Mouse (Mus musculus) heart, adult 2 months (tissue): ENCODE measurements around the gene Olfr564. TPM values are rescaled to one million over a fixed set of nuclear protein-coding genes. Genes with fewer than 3 reads are reported as not detected.

Experiments used
- DNase-seq, 2 experiments: peaks; one replicate each; pipeline ENCODE4 v3.0.0; 2021
- H3K27ac ChIP-seq: fragments of 200-600 bp; 2 replicates; pipeline ENCODE4 v1.8.1; 2022
- H3K27me3 ChIP-seq: fragments of 200-500 bp; 2 replicates; pipeline ENCODE4 v1.6.1; 2012; ENCODE audit warnings: mild to moderate bottlenecking, low read length, inconsistent platforms, mixed read lengths; ENCODE audit not compliant: control insufficient read depth, insufficient read depth
- H3K36me3 ChIP-seq: fragments of 200-500 bp; 2 replicates; pipeline ENCODE4 v1.6.1; 2012; ENCODE audit warnings: low read length, inconsistent platforms; ENCODE audit not compliant: control insufficient read depth, insufficient read depth
- H3K4me1 ChIP-seq: fragments of 200-500 bp; 2 replicates; pipeline ENCODE4 v1.6.1; 2011; ENCODE audit warnings: low read length; ENCODE audit not compliant: control insufficient read depth, insufficient read depth
- H3K4me3 ChIP-seq: fragments of 200-600 bp; 2 replicates; pipeline ENCODE4 v1.8.1; 2022
- H3K79me2 ChIP-seq: fragments of 200-500 bp; replicated peaks from 2 replicates; pipeline ENCODE4 v1.6.1; 2012; ENCODE audit warnings: mild to moderate bottlenecking, inconsistent platforms, low read length, moderate library complexity, mixed read lengths; ENCODE audit not compliant: control insufficient read depth, insufficient read depth
- H3K9ac ChIP-seq: fragments of 200-500 bp; 2 replicates; pipeline ENCODE4 v1.6.1; 2012; ENCODE audit warnings: low read depth, mild to moderate bottlenecking, control low read depth, inconsistent platforms, low read length, mixed read lengths
- CTCF ChIP-seq: fragments of 200-600 bp; IDR thresholded peaks from 2 replicates; pipeline ENCODE4 v1.8.1; 2022; ENCODE audit warnings: antibody characterized with exemption, mild to moderate bottlenecking, moderate library complexity
- EP300 ChIP-seq: fragments of 200-500 bp; IDR thresholded peaks from 2 replicates; pipeline ENCODE4 v1.6.1; 2011; ENCODE audit warnings: low read depth, low read length, control low read depth; ENCODE audit not compliant: insufficient read depth
- POLR2A ChIP-seq: fragments of 200-500 bp; IDR thresholded peaks from 2 replicates; pipeline ENCODE4 v1.6.1; 2011; ENCODE audit warnings: mild to moderate bottlenecking, low read depth, low read length, control low read depth; ENCODE audit not compliant: insufficient read depth
- WGBS: fragments of 180-500 bp; shearing (Covaris S2); methylation state at CpG from one replicate; pipeline ENCODE4 v1.1.7; 2018; 5-methylcytosine and 5-hydroxymethylcytosine counted together
- intact Hi-C: fragments of 180-260 bp; cut with DNase I; formaldehyde crosslinking; loops from one replicate; pipeline ENCODE4 v1.15.1; 2025
- long read RNA-seq: library from polyadenylated mRNA; stranded (forward); transcript quantifications from one replicate; pipeline ENCODE4 v2.0.0, GENCODE M21; 2021
- polyA plus RNA-seq: library from polyadenylated mRNA; depleted of rRNA; stranded (reverse); fragments of >200 nt; gene quantifications from 2 replicates; pipeline ENCODE4 v1.2.3, GENCODE M21; 2012; rRNA removed
- total RNA-seq, 2 experiments: library from RNA; stranded (reverse); gene quantifications; 2 replicates each; pipeline ENCODE4 v1.2.3; 2021

The Olfr564 gene
- not detected for total RNA-seq
- not detected in 2 replicates for polyA plus RNA-seq
- long read RNA-seq: 0 reads

DNA sequence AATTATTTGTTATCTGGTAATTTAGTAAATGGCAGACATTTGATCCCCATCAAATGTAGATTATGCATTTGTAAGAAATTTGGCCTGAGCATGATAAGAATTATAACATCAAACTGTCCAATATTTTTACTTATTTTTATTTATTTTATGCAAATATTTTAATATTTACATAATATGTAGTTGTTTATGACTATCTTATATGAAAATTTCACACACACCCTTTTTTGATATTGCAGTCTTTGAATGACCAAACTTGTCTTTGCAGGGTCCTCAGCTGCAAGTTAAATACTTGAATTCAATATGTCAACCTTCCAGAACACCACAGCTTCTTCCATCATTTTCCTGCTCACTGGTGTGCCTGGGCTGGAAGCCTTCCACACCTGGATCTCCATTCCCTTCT, at the start of gene Olfr564:
Gene Olfr564 (plus strand): TSS at position 301 of the 400 bp plus-strand sequence.
- Histone ChIP-seq H3K79me2 (no peaks in the 10 kb centered on the region), H3K4me1 (no peaks in the 10 kb centered on the region), H3K4me3 (no peak within 1 kb of the TSS), H3K27ac (no peak within 1 kb of the TSS), H3K9ac (no peak within 1 kb of the TSS), H3K36me3 (no peaks in the 10 kb centered on the region), H3K27me3 (no peaks in the 10 kb centered on the region)
- intact Hi-C loops: no loop called here
- TF ChIP-seq CTCF: no peak
- no peak for TF ChIP-seq EP300
- no peak for TF ChIP-seq POLR2A
- DNase-seq: no peak

DNA sequence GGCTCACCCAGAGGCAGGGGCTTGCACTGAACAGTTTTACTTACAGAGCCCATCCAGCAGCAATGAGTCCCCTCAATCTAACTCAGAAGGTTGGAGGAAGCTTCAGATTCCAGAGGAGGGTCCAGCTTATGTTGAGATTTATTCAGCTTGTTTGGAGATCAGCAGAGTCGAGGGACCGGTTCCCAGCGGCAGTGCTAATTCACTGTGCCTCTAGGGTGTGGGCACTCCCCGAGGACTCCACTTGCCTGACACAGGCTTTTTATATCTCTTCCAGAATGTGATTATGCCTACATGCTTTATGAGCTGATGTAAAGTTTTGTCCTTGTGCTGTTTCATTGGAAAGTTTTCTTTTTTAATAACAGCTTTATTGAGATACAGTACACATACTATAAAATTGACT, 44.0 kb upstream of the Olfr564 start, which contains the start of the genes Olfr560 and Olfr78:
Gene Olfr560 (minus strand): TSS at position 101 of the 400 bp plus-strand sequence.
Gene Olfr78 (minus strand): TSS at position 206 of the 400 bp plus-strand sequence.
- Histone ChIP-seq H3K27me3 (no peaks in the 10 kb centered on the region), H3K27ac (no peak within 1 kb of the TSS), H3K4me3 (no peak within 1 kb of the TSS), H3K9ac (no peak within 1 kb of the TSS), H3K4me1 (no peaks in the 10 kb centered on the region), H3K79me2 (no peaks in the 10 kb centered on the region), H3K36me3 (no peaks in the 10 kb centered on the region)
- TF ChIP-seq POLR2A (no peak), CTCF (no peak), EP300 (no peak)
- 61% methylated on average over 4 of the region's 4 CpGs for WGBS
- no peak for DNase-seq
- intact Hi-C loops: loop anchor here (10.0 kb wide), 1 partner anchor 94 kb away; the partner anchor contains the start of gene Olfr556

DNA sequence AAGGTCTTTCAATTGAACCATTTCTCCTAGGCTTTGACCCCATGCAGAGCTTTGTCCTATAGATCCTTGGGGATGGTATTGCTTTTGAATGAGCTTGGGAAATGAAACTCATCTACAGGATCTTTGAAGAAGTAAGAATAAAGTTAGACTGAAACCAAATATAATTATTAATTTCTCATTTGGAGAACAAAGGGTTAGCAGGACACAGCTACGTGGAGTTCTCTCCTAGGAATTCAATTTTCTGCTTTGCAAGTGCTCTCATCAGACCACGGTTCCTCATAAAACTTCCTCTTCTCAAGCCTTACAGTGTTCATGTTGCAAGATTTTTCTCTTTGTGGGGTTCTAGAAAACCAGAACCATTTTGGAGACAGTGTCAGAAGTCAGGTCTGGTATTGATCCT, 32.4 kb upstream of the Olfr564 start, which contains the start of gene Olfr561:
Gene Olfr561 (plus strand): TSS at position 301 of the 400 bp plus-strand sequence.
- H3K79me2 ChIP-seq: no peaks in the 10 kb centered on the region
- WGBS: 42% methylated on average over 2 of the region's 2 CpGs
- no peaks in the 10 kb centered on the region for H3K36me3 ChIP-seq
- no peak within 1 kb of the TSS for H3K27ac ChIP-seq
- no peak for DNase-seq
- H3K9ac ChIP-seq: no peak within 1 kb of the TSS
- intact Hi-C loops: no loop called here
- H3K27me3 ChIP-seq: no peaks in the 10 kb centered on the region
- H3K4me1 ChIP-seq: no peaks in the 10 kb centered on the region
- no peak within 1 kb of the TSS for H3K4me3 ChIP-seq
- TF ChIP-seq CTCF (no peak), EP300 (no peak), POLR2A (no peak)

Other genes with a start within 250 kb of the Olfr564 start
- gene Trim21, start 238.0 kb upstream of the Olfr564 start, total RNA-seq: 1 to 10 TPM; 3.7 to 6.1 TPM
- 3.7 and 6.2 TPM in 2 replicates for gene Trim21, start 238.0 kb upstream of the Olfr564 start, polyA plus RNA-seq
- under 1 TPM in 1 of 2 experiments, not detected in 1; 0.07 TPM for gene Olfr550, start 232.0 kb upstream of the Olfr564 start, total RNA-seq
- gene Olfr550, start 232.0 kb upstream of the Olfr564 start, polyA plus RNA-seq: 0.56 and 0.86 TPM in 2 replicates
- not detected for gene Olfr551, start 211.6 kb upstream of the Olfr564 start, total RNA-seq
- not detected in 2 replicates for gene Olfr551, start 211.6 kb upstream of the Olfr564 start, polyA plus RNA-seq
- gene Olfr552, start 205.7 kb upstream of the Olfr564 start, total RNA-seq: under 1 TPM; 0.13 to 0.20 TPM
- gene Olfr552, start 205.7 kb upstream of the Olfr564 start, polyA plus RNA-seq: not detected in 2 replicates
- gene Olfr553, start 185.3 kb upstream of the Olfr564 start, total RNA-seq: not detected
- not detected in 2 replicates for gene Olfr553, start 185.3 kb upstream of the Olfr564 start, polyA plus RNA-seq
- gene Olfr554, start 165.0 kb upstream of the Olfr564 start, total RNA-seq: not detected
- not detected in 2 replicates for gene Olfr554, start 165.0 kb upstream of the Olfr564 start, polyA plus RNA-seq
- not detected for gene Olfr555, start 144.7 kb upstream of the Olfr564 start, total RNA-seq
- not detected in 2 replicates for gene Olfr555, start 144.7 kb upstream of the Olfr564 start, polyA plus RNA-seq
- not detected for gene Olfr556, start 138.6 kb upstream of the Olfr564 start, total RNA-seq
- not detected in 2 replicates for gene Olfr556, start 138.6 kb upstream of the Olfr564 start, polyA plus RNA-seq
- gene Trim68, start 116.2 kb upstream of the Olfr564 start, total RNA-seq: 1 to 10 TPM; 8.1 to 9.5 TPM
- 20.4 and 33.3 TPM in 2 replicates for gene Trim68, start 116.2 kb upstream of the Olfr564 start, polyA plus RNA-seq
- not detected for gene Olfr557, start 107.6 kb upstream of the Olfr564 start, total RNA-seq
- gene Olfr557, start 107.6 kb upstream of the Olfr564 start, polyA plus RNA-seq: not detected in 2 replicates
- gene Olfr558, start 101.3 kb upstream of the Olfr564 start, total RNA-seq: 1 to 10 TPM; 3.0 to 3.8 TPM
- 3.5 and 8.4 TPM in 2 replicates for gene Olfr558, start 101.3 kb upstream of the Olfr564 start, polyA plus RNA-seq
- not detected for gene Olfr33, start 84.4 kb upstream of the Olfr564 start, total RNA-seq
- 0.33 TPM in 1 of 2 replicates, not detected in the other for gene Olfr33, start 84.4 kb upstream of the Olfr564 start, polyA plus RNA-seq
- gene Olfr559, start 76.0 kb upstream of the Olfr564 start, total RNA-seq: not detected
- not detected in 2 replicates for gene Olfr559, start 76.0 kb upstream of the Olfr564 start, polyA plus RNA-seq
- gene Olfr560, start 44.1 kb upstream of the Olfr564 start, total RNA-seq: not detected
- 0.20 TPM in 2 replicates for gene Olfr560, start 44.1 kb upstream of the Olfr564 start, polyA plus RNA-seq
- gene Olfr78, start 44.0 kb upstream of the Olfr564 start, total RNA-seq: under 1 TPM; 0.57 to 0.86 TPM
- gene Olfr78, start 44.0 kb upstream of the Olfr564 start, polyA plus RNA-seq: 6.2 and 12.7 TPM in 2 replicates
- gene Olfr561, start 32.3 kb upstream of the Olfr564 start, total RNA-seq: not detected
- not detected in 2 replicates for gene Olfr561, start 32.3 kb upstream of the Olfr564 start, polyA plus RNA-seq
- gene Olfr566, start 55.3 kb downstream of the Olfr564 start, total RNA-seq: not detected
- not detected in 2 replicates for gene Olfr566, start 55.3 kb downstream of the Olfr564 start, polyA plus RNA-seq
- gene Olfr568, start 73.6 kb downstream of the Olfr564 start, total RNA-seq: not detected
- not detected in 2 replicates for gene Olfr568, start 73.6 kb downstream of the Olfr564 start, polyA plus RNA-seq
- not detected for gene Olfr569, start 87.4 kb downstream of the Olfr564 start, total RNA-seq
- gene Olfr569, start 87.4 kb downstream of the Olfr564 start, polyA plus RNA-seq: not detected in 2 replicates
- gene Olfr570, start 91.1 kb downstream of the Olfr564 start, total RNA-seq: not detected
- not detected in 2 replicates for gene Olfr570, start 91.1 kb downstream of the Olfr564 start, polyA plus RNA-seq
- gene Olfr571, start 114.1 kb downstream of the Olfr564 start, total RNA-seq: not detected
- not detected in 2 replicates for gene Olfr571, start 114.1 kb downstream of the Olfr564 start, polyA plus RNA-seq
- not detected for gene Olfr572, start 120.9 kb downstream of the Olfr564 start, total RNA-seq
- not detected in 2 replicates for gene Olfr572, start 120.9 kb downstream of the Olfr564 start, polyA plus RNA-seq
- not detected for gene Olfr573-ps1, start 139.1 kb downstream of the Olfr564 start, total RNA-seq
- gene Olfr573-ps1, start 139.1 kb downstream of the Olfr564 start, polyA plus RNA-seq: not detected in 2 replicates
- not detected for gene Olfr574, start 145.0 kb downstream of the Olfr564 start, total RNA-seq
- gene Olfr574, start 145.0 kb downstream of the Olfr564 start, polyA plus RNA-seq: not detected in 2 replicates
- not detected for gene Olfr575, start 155.3 kb downstream of the Olfr564 start, total RNA-seq
- not detected in 2 replicates for gene Olfr575, start 155.3 kb downstream of the Olfr564 start, polyA plus RNA-seq
- gene Olfr576, start 159.2 kb downstream of the Olfr564 start, total RNA-seq: not detected
- not detected in 2 replicates for gene Olfr576, start 159.2 kb downstream of the Olfr564 start, polyA plus RNA-seq
- not detected for gene Olfr577, start 172.5 kb downstream of the Olfr564 start, total RNA-seq
- not detected in 2 replicates for gene Olfr577, start 172.5 kb downstream of the Olfr564 start, polyA plus RNA-seq
- gene Olfr578, start 185.8 kb downstream of the Olfr564 start, total RNA-seq: not detected
- gene Olfr578, start 185.8 kb downstream of the Olfr564 start, polyA plus RNA-seq: not detected in 2 replicates
- gene Olfr582, start 234.5 kb downstream of the Olfr564 start, total RNA-seq: not detected
- not detected in 2 replicates for gene Olfr582, start 234.5 kb downstream of the Olfr564 start, polyA plus RNA-seq
- not detected for gene Olfr583, start 247.8 kb downstream of the Olfr564 start, total RNA-seq
- gene Olfr583, start 247.8 kb downstream of the Olfr564 start, polyA plus RNA-seq: not detected in 2 replicates